Mouse (Mus musculus): ENCODE measurements around the gene Nphs1. TPM values are rescaled to one million over a fixed set of nuclear protein-coding genes. Genes with fewer than 3 reads are reported as not detected.

Nphs1 gene
- total and polyA plus RNA-seq, 3 experiments: 1.0 to 2.4 TPM; not detected in 1

- H3K9ac ChIP-seq (ENCODE audit: insufficient read depth, low read depth): no peak overlapping the region
- H3K27me3 ChIP-seq (replicated peaks): peaks cover 87% of the 10 kb centered on the region
- dilution Hi-C loops (cut with MboI; ENCODE audit: extremely low pct_ligation_motif_present, extremely low pct_unique_long_range_greater_than_20kb, low sequenced_read_pairs) (no loop called here), in situ Hi-C loops (cut with MboI; ENCODE audit: low pct_ligation_motif_present, low pct_unique_long_range_greater_than_20kb, low sequenced_read_pairs) (loop anchor here (5.0 to 10.0 kb wide), 3 partner anchors 33 to 77 kb away; partner anchors contain the start of genes Lrfn3 and Prodh2)
- no peak overlapping the region for H3K4me3 ChIP-seq (replicated peaks in 1 of 3; ENCODE audit: low read depth in 2 of 3, low read length in 2 of 3, poor library complexity in 1 of 3)
- H3K79me2 ChIP-seq (replicated peaks; ENCODE audit: control insufficient read depth, extremely low read depth, insufficient read depth, poor library complexity, severe bottlenecking): no peaks in the 10 kb centered on the region
- DNase-seq (ENCODE audit: extremely low read depth): no peak
- TF ChIP-seq IRF4 (IDR thresholded peaks at IDR 0.05; ENCODE audit: low read depth, low read length) (no peak), NELFE (IDR thresholded peaks at IDR 0.05; ENCODE audit: low read depth, low read length) (no peak), CTCF (conservative IDR thresholded peaks at IDR 0.05 in 1 of 2, IDR thresholded peaks at IDR 0.05 in 1 of 2; ENCODE audit: low read depth in 2 of 2, low read length in 2 of 2) (no peak), TCF12 (IDR thresholded peaks at IDR 0.05; ENCODE audit: low read depth, low read length) (no peak)
- H3K4me1 ChIP-seq (ENCODE audit: control insufficient read depth in 1 of 2, insufficient read depth in 2 of 2): no peaks in the 10 kb centered on the region
- no peaks in the 10 kb centered on the region for H3K36me3 ChIP-seq (replicated peaks in 1 of 2; ENCODE audit: control insufficient read depth in 1 of 2, insufficient read depth in 1 of 2, low read length in 1 of 2)
- H3K4me2 ChIP-seq (ENCODE audit: insufficient read depth, low read depth, poor library complexity, severe bottlenecking): no peak overlapping the region
- no peak overlapping the region for H3K27ac ChIP-seq (ENCODE audit: insufficient read depth, low read depth)
- peaks cover 5% of the 10 kb centered on the region for H3K9me3 ChIP-seq (replicated peaks; ENCODE audit: low read length)
Measured at GRCm38 (mm10) chr7:30439734-30440133, 18.4 kb upstream of the Nphs1 start.

- no peak overlapping the region for H3K4me3 ChIP-seq (replicated peaks in 1 of 3; ENCODE audit: low read depth in 2 of 3, low read length in 2 of 3, poor library complexity in 1 of 3)
Measured at GRCm38 (mm10) chr7:30440697-30441096, 17.4 kb upstream of the Nphs1 start.

GRCm38 (mm10) chr7:30443696-30444095 lies 14.4 kb upstream of the Nphs1 start:
- dilution Hi-C loops (cut with MboI; ENCODE audit: extremely low pct_ligation_motif_present, extremely low pct_unique_long_range_greater_than_20kb, low sequenced_read_pairs): no loop called here
- H3K4me2 ChIP-seq (ENCODE audit: insufficient read depth, low read depth, poor library complexity, severe bottlenecking): no peak overlapping the region

More at GRCm38 (mm10) chr7:30440697-30441096, 17.4 kb upstream of the Nphs1 start:
- TF ChIP-seq E2F4 (IDR thresholded peaks at IDR 0.05; ENCODE audit: insufficient replicate concordance, low read depth, low read length): no peak
- TF ChIP-seq SMC3 (IDR thresholded peaks at IDR 0.05; ENCODE audit: low read depth, low read length): peak; percentile 89
- peak; percentile 43 for TF ChIP-seq ZC3H11A (IDR thresholded peaks at IDR 0.05; ENCODE audit: low read depth, low read length)
- TF ChIP-seq CTCF (conservative IDR thresholded peaks at IDR 0.05 in 1 of 2, IDR thresholded peaks at IDR 0.05 in 1 of 2; ENCODE audit: low read depth in 2 of 2, low read length in 2 of 2): peak; percentile 43 to 85; a peak in 3 of 4 replicates
- peak; percentile 93 for TF ChIP-seq MAFK (IDR thresholded peaks at IDR 0.05; ENCODE audit: insufficient replicate concordance, low read length)
- no peak for TF ChIP-seq GABPA (IDR thresholded peaks at IDR 0.05; ENCODE audit: insufficient replicate concordance, low read depth, low read length)
- peak; percentile 76 for TF ChIP-seq RAD21 (IDR thresholded peaks at IDR 0.05; ENCODE audit: low read depth, low read length)
- no peak for TF ChIP-seq UBTF (IDR thresholded peaks at IDR 0.05; ENCODE audit: low read depth, low read length)
- Histone ChIP-seq H3K27me3 (replicated peaks) (peaks cover 80% of the 10 kb centered on the region), H3K36me3 (replicated peaks in 1 of 2; ENCODE audit: control insufficient read depth in 1 of 2, insufficient read depth in 1 of 2, low read length in 1 of 2) (no peaks in the 10 kb centered on the region), H3K79me2 (replicated peaks; ENCODE audit: control insufficient read depth, extremely low read depth, insufficient read depth, poor library complexity, severe bottlenecking) (no peaks in the 10 kb centered on the region), H3K4me1 (ENCODE audit: control insufficient read depth in 1 of 2, insufficient read depth in 2 of 2) (no peaks in the 10 kb centered on the region), H3K9me3 (replicated peaks; ENCODE audit: low read length) (peaks cover 13% of the 10 kb centered on the region), H3K4me2 (ENCODE audit: insufficient read depth, low read depth, poor library complexity, severe bottlenecking) (no peak overlapping the region), H3K9ac (ENCODE audit: insufficient read depth, low read depth) (no peak overlapping the region), H3K27ac (ENCODE audit: insufficient read depth, low read depth) (no peak overlapping the region)
- dilution Hi-C loops (cut with MboI; ENCODE audit: extremely low pct_ligation_motif_present, extremely low pct_unique_long_range_greater_than_20kb, low sequenced_read_pairs) (no loop called here), in situ Hi-C loops (cut with MboI; ENCODE audit: low pct_ligation_motif_present, low pct_unique_long_range_greater_than_20kb, low sequenced_read_pairs) (loop anchor here (10.0 kb wide), 1 partner anchor 54 kb away; the partner anchor contains the start of gene Prodh2)
- DNase-seq (ENCODE audit: extremely low read depth): no peak

More at GRCm38 (mm10) chr7:30443696-30444095, 14.4 kb upstream of the Nphs1 start:
- no peaks in the 10 kb centered on the region for H3K36me3 ChIP-seq (replicated peaks in 1 of 2; ENCODE audit: control insufficient read depth in 1 of 2, insufficient read depth in 1 of 2, low read length in 1 of 2)
- TF ChIP-seq USF1 (IDR thresholded peaks at IDR 0.05; ENCODE audit: low read depth, low read length) (no peak), POLR2AphosphoS2 (IDR thresholded peaks at IDR 0.05; ENCODE audit: low read depth, low read length) (no peak), HCFC1 (IDR thresholded peaks at IDR 0.05; ENCODE audit: low read depth, low read length) (no peak), MEF2A (IDR thresholded peaks at IDR 0.05; ENCODE audit: borderline replicate concordance, low read depth, low read length) (no peak), MAZ (IDR thresholded peaks at IDR 0.05; ENCODE audit: low read depth, low read length) (no peak), MAX (IDR thresholded peaks at IDR 0.05; ENCODE audit: low read length) (no peak), ZKSCAN1 (IDR thresholded peaks at IDR 0.05; ENCODE audit: borderline replicate concordance, low read depth, low read length) (no peak), ZNF384 (IDR thresholded peaks at IDR 0.05; ENCODE audit: low read depth, low read length) (no peak), JUND (conservative IDR thresholded peaks at IDR 0.05; ENCODE audit: low read depth, low read length) (no peak), MXI1 (IDR thresholded peaks at IDR 0.05; ENCODE audit: low read depth, low read length) (no peak), NRF1 (IDR thresholded peaks at IDR 0.05; ENCODE audit: low read depth, low read length) (no peak), POLR2A (IDR thresholded peaks at IDR 0.05; ENCODE audit: low read depth, low read length) (no peak), RCOR1 (conservative IDR thresholded peaks at IDR 0.05; ENCODE audit: low read depth, low read length) (no peak), CHD2 (IDR thresholded peaks at IDR 0.05; ENCODE audit: low read length) (no peak), CTCF (conservative IDR thresholded peaks at IDR 0.05 in 1 of 2, IDR thresholded peaks at IDR 0.05 in 1 of 2; ENCODE audit: low read depth in 2 of 2, low read length in 2 of 2) (no peak)
- H3K9ac ChIP-seq (ENCODE audit: insufficient read depth, low read depth): no peak overlapping the region
- H3K27ac ChIP-seq (ENCODE audit: insufficient read depth, low read depth): no peak overlapping the region
- in situ Hi-C loops (cut with MboI; ENCODE audit: low pct_ligation_motif_present, low pct_unique_long_range_greater_than_20kb, low sequenced_read_pairs): loop anchor here (10.0 kb wide), 1 partner anchor 51 kb away; the partner anchor contains the start of gene Prodh2
- H3K9me3 ChIP-seq (replicated peaks; ENCODE audit: low read length): peaks cover 38% of the 10 kb centered on the region
- no peak overlapping the region for H3K4me3 ChIP-seq (replicated peaks in 1 of 3; ENCODE audit: low read depth in 2 of 3, low read length in 2 of 3, poor library complexity in 1 of 3)
- no peaks in the 10 kb centered on the region for H3K4me1 ChIP-seq (ENCODE audit: control insufficient read depth in 1 of 2, insufficient read depth in 2 of 2)
- no peaks in the 10 kb centered on the region for H3K79me2 ChIP-seq (replicated peaks; ENCODE audit: control insufficient read depth, extremely low read depth, insufficient read depth, poor library complexity, severe bottlenecking)
- H3K27me3 ChIP-seq (replicated peaks): peaks cover 67% of the 10 kb centered on the region
- DNase-seq (ENCODE audit: extremely low read depth): no peak

Data from CH12.LX (cell line).